Comparison of ENCODE assay signal across 9 mouse cellular contexts in genomic region chr15:94252962-94253712, GRCm38 (mm10).
DNase-seq lines count a peak whose midpoint lies in the region; ATAC-seq and TF ChIP-seq lines count a peak whose summit lies in the region.
"Had no signal": no experiment of that assay in that cellular context is flagged by ENCODE, and none has a peak within 500 bp of the region (broad histone marks: within the 10 kb centered on the region; RNA-seq: fewer than 3 reads in every experiment).

No protein-coding gene starts in this region.

- H3K9ac ChIP-seq in hindbrain, embryonic 11.5 days (ENCODE audit: low read depth, low read length) = no peak overlapping the region
- H3K9ac ChIP-seq: heart, embryonic 13.5 days had no signal

- no peak overlapping the region for H3K4me3 ChIP-seq in hindbrain, embryonic 11.5 days (ENCODE audit: low read depth, low read length)
- H3K4me3 ChIP-seq in hindbrain, embryonic 10.5 days = no peak overlapping the region
- no peak overlapping the region for H3K4me3 ChIP-seq in thymus, adult 2 months (ENCODE audit: control insufficient read depth, insufficient read depth, low read length)
- H3K4me3 ChIP-seq: heart, embryonic 13.5 days had no signal

- H3K27me3 ChIP-seq in hindbrain, embryonic 11.5 days (ENCODE audit: control insufficient read depth, insufficient read depth, low read length) = no peaks in the 10 kb centered on the region
- no peaks in the 10 kb centered on the region for H3K27me3 ChIP-seq in hindbrain, embryonic 10.5 days (ENCODE audit: insufficient read depth, poor library complexity, severe bottlenecking)
- no peaks in the 10 kb centered on the region for H3K27me3 ChIP-seq in thymus, adult 2 months (ENCODE audit: control insufficient read depth, insufficient read depth, low read length)
- H3K27me3 ChIP-seq: heart, embryonic 13.5 days had no signal

- TF ChIP-seq POLR2A in thymus, adult 2 months (IDR thresholded peaks at IDR 0.05; ENCODE audit: control insufficient read depth, extremely low read depth, insufficient read depth, low read length, poor library complexity) = no peak

- no peak overlapping the region for H3K27ac ChIP-seq in hindbrain, embryonic 11.5 days (ENCODE audit: low read depth, low read length)
- H3K27ac ChIP-seq in hindbrain, embryonic 10.5 days = no peak overlapping the region
- no peak overlapping the region for H3K27ac ChIP-seq in thymus, adult 2 months (ENCODE audit: control insufficient read depth, insufficient read depth, low read length)
- H3K27ac ChIP-seq: heart, embryonic 13.5 days had no signal

- TF ChIP-seq CTCF in thymus, adult 2 months (IDR thresholded peaks at IDR 0.05; ENCODE audit: borderline replicate concordance, control insufficient read depth, extremely low read depth, insufficient read depth, low read length, poor library complexity) = no peak

- 73% methylated on average over 13 of the region's 13 CpGs for WGBS in hindbrain, embryonic 11.5 days
- 71% methylated on average over 13 of the region's 13 CpGs for whole genome bisulfite sequencing in hindbrain, embryonic 10.5 days
- WGBS in thymus, adult 2 months = 69% methylated on average over 13 of the region's 13 CpGs

- H3K9me3 ChIP-seq in hindbrain, embryonic 11.5 days (ENCODE audit: control insufficient read depth, low read length) = no peaks in the 10 kb centered on the region
- H3K9me3 ChIP-seq in hindbrain, embryonic 10.5 days = no peaks in the 10 kb centered on the region
- H3K9me3 ChIP-seq: heart, embryonic 13.5 days had no signal

- H3K4me2 ChIP-seq in hindbrain, embryonic 11.5 days (replicated peaks; ENCODE audit: low read depth, low read length) = no peak overlapping the region
- H3K4me2 ChIP-seq: heart, embryonic 13.5 days had no signal

- no peaks in the 10 kb centered on the region for H3K36me3 ChIP-seq in hindbrain, embryonic 11.5 days (ENCODE audit: control insufficient read depth, insufficient read depth, low read length)
- no peaks in the 10 kb centered on the region for H3K36me3 ChIP-seq in hindbrain, embryonic 10.5 days
- H3K36me3 ChIP-seq in thymus, adult 2 months (ENCODE audit: control insufficient read depth, insufficient read depth, low read length) = no peaks in the 10 kb centered on the region
- H3K36me3 ChIP-seq: heart, embryonic 13.5 days had no signal

- intact Hi-C loops in gastrocnemius, postnatal 14 days (cut with DNase I; ENCODE audit: low total_unique reads) = no loop called here

- no peaks in the 10 kb centered on the region for H3K4me1 ChIP-seq in hindbrain, embryonic 11.5 days (replicated peaks; ENCODE audit: control insufficient read depth, insufficient read depth, low read length)
- H3K4me1 ChIP-seq in hindbrain, embryonic 10.5 days (replicated peaks) = peaks cover 4% of the 10 kb centered on the region
- H3K4me1 ChIP-seq in thymus, adult 2 months (replicated peaks; ENCODE audit: control insufficient read depth, insufficient read depth, low read length) = peaks cover 10% of the 10 kb centered on the region; the same call in 1 of the 2 replicates

- DNase-seq in hindbrain, embryonic 11.5 days (ENCODE audit: low spot score) = peak; percentile 40
- DNase-seq in hindbrain, embryonic 10.5 days (ENCODE audit: low spot score) = no peak
- peak; percentile 30 for DNase-seq in thymus, adult 2 months
- no peak for DNase-seq in thymus, adult 18-20 months
- peak; percentile 28 to 44 for DNase-seq in layer of hippocampus, postnatal 10 days (ENCODE audit: low spot score in 2 of 2)
- DNase-seq in thymus, postnatal 4 days = peak; percentile 50
- DNase-seq in frontal cortex, postnatal 10 days (ENCODE audit: low spot score in 2 of 2) = no peak
- no peak for DNase-seq in gastrocnemius, postnatal 14 days

- ATAC-seq in hindbrain, embryonic 11.5 days (ENCODE audit: low FRiP score) = no peak

Comparison
In these comparisons a context has a peak if more than half of its experiments do, and no peak if none do; other contexts are left out.
1. DNase-seq: peak in hindbrain, embryonic 11.5 days (single experiment), thymus, adult 2 months (single experiment), layer of hippocampus, postnatal 10 days (2 of 2) and thymus, postnatal 4 days (single experiment); none in hindbrain, embryonic 10.5 days (single experiment), thymus, adult 18-20 months (0 of 2), frontal cortex, postnatal 10 days (0 of 2) and gastrocnemius, postnatal 14 days (single experiment).